Mouse (Mus musculus) lung, embryonic 16.5 days (tissue): ENCODE results near the gene Dpf1. TPM values are rescaled to one million over a fixed set of nuclear protein-coding genes. Genes with fewer than 3 reads are reported as not detected.

Experiments
- ATAC-seq: fragments of 200-750 bp; cut with Nextera tagmentation; 2 replicates; pipeline ENCODE4 v1.8.0; 2017; ENCODE audit warnings: low read depth, mild to moderate bottlenecking, moderate library complexity
- H3K27ac ChIP-seq: fragments of 300-500 bp; sonication (generic); 2 replicates; pipeline ENCODE4 v1.5.1; 2014; ENCODE audit warnings: mild to moderate bottlenecking, control low read depth, low read length
- H3K27me3 ChIP-seq: fragments of 300-500 bp; sonication (generic); 2 replicates; pipeline ENCODE4 v1.6.1; 2014; ENCODE audit warnings: low read depth, low read length, mixed read lengths; ENCODE audit not compliant: control insufficient read depth, insufficient read depth
- H3K36me3 ChIP-seq: fragments of 300-500 bp; sonication (generic); 2 replicates; pipeline ENCODE4 v1.6.1; 2014; ENCODE audit warnings: low read length; ENCODE audit not compliant: control insufficient read depth, insufficient read depth
- H3K4me1 ChIP-seq: fragments of 300-500 bp; sonication (generic); replicated peaks from 2 replicates; pipeline ENCODE4 v1.6.1; 2014; ENCODE audit warnings: low read length, mixed read lengths; ENCODE audit not compliant: control insufficient read depth, insufficient read depth
- H3K4me2 ChIP-seq: fragments of 300-500 bp; sonication (generic); 2 replicates; pipeline ENCODE4 v1.6.1; 2014; ENCODE audit warnings: low read depth, low read length, control low read depth
- H3K4me3 ChIP-seq: fragments of 300-500 bp; sonication (generic); 2 replicates; pipeline ENCODE4 v1.5.1; 2014; ENCODE audit warnings: mild to moderate bottlenecking, low read length, control low read depth
- H3K9ac ChIP-seq: fragments of 300-500 bp; sonication (generic); 2 replicates; pipeline ENCODE4 v1.6.1; 2014; ENCODE audit warnings: low read length, control low read depth
- H3K9me3 ChIP-seq: fragments of 300-500 bp; sonication (generic); 2 replicates; pipeline ENCODE4 v1.6.1; 2016; ENCODE audit warnings: low read length; ENCODE audit not compliant: control insufficient read depth
- WGBS: fragments of 180-500 bp; shearing (Covaris S2); extraction: QIAGEN DNeasy Blood & Tissue Kit; methylation state at CpG from one replicate; pipeline ENCODE4 v1.1.7; 2014; 5-methylcytosine and 5-hydroxymethylcytosine counted together
- polyA plus RNA-seq: library from polyadenylated mRNA; unstranded; fragments of >200 nt; fragmentation: Nextera tagmentation; extraction: Ambion mirVana; gene quantifications from 2 replicates; pipeline ENCODE4 v1.2.1, GENCODE M21; 2015

Gene Dpf1
- 8.1 and 8.7 TPM in 2 replicates for polyA plus RNA-seq

- ATAC-seq = peak; percentile 83
- Histone ChIP-seq H3K4me1 (peaks cover 39% of the 10 kb centered on the region), H3K36me3 (no peaks in the 10 kb centered on the region), H3K9me3 (no peaks in the 10 kb centered on the region), H3K27me3 (peaks cover 20% of the 10 kb centered on the region), H3K4me3 (peak within 1 kb of the TSS; percentile 63), H3K27ac (no peak within 1 kb of the TSS), H3K4me2 (peak within 1 kb of the TSS; percentile 96), H3K9ac (peak within 1 kb of the TSS; percentile 65)
- under 1% methylated on average over 67 of the region's 67 CpGs for WGBS
These were observed at the start of gene Dpf1 for GRCm38 (mm10) chr7:29303738-29304462. Gene Dpf1 (plus strand): TSS chr7:29303951.

DNA sequence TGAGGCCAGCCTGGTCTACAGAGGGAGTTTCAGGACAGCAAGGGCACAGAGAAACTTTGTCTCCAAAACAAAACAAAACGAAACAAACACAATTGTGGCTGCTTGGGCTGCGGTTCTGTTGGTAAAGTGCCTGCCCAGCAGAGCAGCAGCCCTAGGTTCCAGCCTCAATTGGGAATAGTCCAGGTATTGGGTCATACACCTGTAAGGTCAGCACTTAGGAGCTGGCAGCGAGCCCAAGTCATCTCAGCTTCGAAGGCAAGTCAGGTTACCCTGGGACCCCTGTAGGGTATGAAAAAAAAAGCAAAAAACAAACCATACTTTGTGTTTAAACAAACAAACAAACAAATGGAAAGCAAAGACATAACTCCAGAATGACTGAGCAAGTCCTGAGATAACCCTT, 47.9 kb upstream of the Dpf1 start:
- no peak for ATAC-seq
- 71% methylated on average over 4 of the region's 4 CpGs for WGBS

GRCm38 (mm10) chr7:29257368-29257767, 46.4 kb upstream of the Dpf1 start:
- H3K4me3 ChIP-seq = no peak overlapping the region
- H3K4me1 ChIP-seq = peaks cover 10% of the 10 kb centered on the region
- no peaks in the 10 kb centered on the region for H3K27me3 ChIP-seq
- ATAC-seq = peak; percentile 61
- no peaks in the 10 kb centered on the region for H3K36me3 ChIP-seq
- 78% methylated on average over 1 of the region's 1 CpGs for WGBS
- no peak overlapping the region for H3K9ac ChIP-seq
- peak overlapping the region; percentile 37; the same call in 1 of the 2 replicates for H3K27ac ChIP-seq
- no peaks in the 10 kb centered on the region for H3K9me3 ChIP-seq
- H3K4me2 ChIP-seq = no peak overlapping the region

More for the DNA sequence above, 47.9 kb upstream of the Dpf1 start:
- Histone ChIP-seq H3K36me3 (no peaks in the 10 kb centered on the region), H3K27ac (no peak overlapping the region), H3K27me3 (no peaks in the 10 kb centered on the region), H3K4me2 (no peak overlapping the region), H3K9ac (no peak overlapping the region), H3K4me1 (peaks cover 10% of the 10 kb centered on the region), H3K9me3 (no peaks in the 10 kb centered on the region), H3K4me3 (no peak overlapping the region)

GRCm38 (mm10) chr7:29259781-29260730, 43.7 kb upstream of the Dpf1 start:
- no peaks in the 10 kb centered on the region for H3K9me3 ChIP-seq
- H3K27me3 ChIP-seq = no peaks in the 10 kb centered on the region
- H3K4me1 ChIP-seq = peaks cover 10% of the 10 kb centered on the region
- WGBS = 78% methylated on average over 10 of the region's 10 CpGs
- H3K36me3 ChIP-seq = no peaks in the 10 kb centered on the region
- no peak overlapping the region for H3K4me3 ChIP-seq
- H3K4me2 ChIP-seq = no peak overlapping the region
- H3K9ac ChIP-seq = no peak overlapping the region
- no peak overlapping the region for H3K27ac ChIP-seq
- ATAC-seq = 0 out of 2 replicates have a peak, but pooled peaks have one; percentile 21

DNA sequence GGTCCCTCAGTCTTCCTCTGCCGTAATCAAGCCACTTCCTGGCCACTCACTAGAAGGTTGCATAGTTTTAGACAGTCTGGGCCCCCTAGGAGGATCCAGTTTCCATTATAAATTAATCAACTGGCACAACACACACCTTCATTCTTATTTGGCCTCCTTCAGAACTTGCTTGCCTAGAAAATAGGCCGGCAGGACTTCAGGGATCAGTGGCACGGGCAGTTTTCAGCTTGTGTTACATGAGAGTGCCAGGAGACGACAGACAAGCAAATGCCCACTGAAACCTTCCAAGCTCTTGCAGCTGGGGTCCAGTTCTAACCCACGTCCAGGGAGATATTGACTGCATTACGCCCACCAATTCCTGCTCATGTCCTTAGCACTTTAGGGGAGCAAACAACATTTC, 41.6 kb upstream of the Dpf1 start:
- 51% methylated on average over 6 of the region's 6 CpGs for WGBS
- Histone ChIP-seq H3K27ac (no peak overlapping the region), H3K4me1 (peaks cover 13% of the 10 kb centered on the region)

DNA sequence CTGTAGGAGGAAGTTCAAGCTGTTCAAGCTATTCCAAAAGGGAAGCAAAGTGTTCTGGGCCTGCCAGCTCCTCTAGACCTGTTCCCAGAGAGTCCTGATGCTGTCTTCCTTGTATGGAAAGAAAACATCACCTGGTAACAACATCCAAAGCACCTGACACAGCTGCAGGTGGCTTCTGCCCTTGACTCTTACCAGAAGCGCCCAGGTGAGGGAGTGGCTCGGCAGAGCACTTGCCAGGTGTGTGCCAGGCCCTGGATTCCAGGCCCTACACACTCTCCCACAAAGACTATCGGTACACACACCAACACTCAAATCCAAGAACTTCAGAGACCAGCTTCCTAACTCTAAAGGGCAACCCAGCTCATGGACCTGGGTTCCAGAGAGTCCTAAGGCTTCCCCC, 39.9 kb upstream of the Dpf1 start:
- H3K4me1 ChIP-seq = peaks cover 3% of the 10 kb centered on the region; the same call in 1 of the 2 replicates
- H3K36me3 ChIP-seq = no peaks in the 10 kb centered on the region
- no peak overlapping the region for H3K9ac ChIP-seq
- H3K4me2 ChIP-seq = no peak overlapping the region
- 73% methylated on average over 3 of the region's 3 CpGs for WGBS
- H3K9me3 ChIP-seq = no peaks in the 10 kb centered on the region
- ATAC-seq = no peak
- no peak overlapping the region for H3K27ac ChIP-seq
- H3K4me3 ChIP-seq = no peak overlapping the region
- H3K27me3 ChIP-seq = no peaks in the 10 kb centered on the region

More for the DNA sequence above, 41.6 kb upstream of the Dpf1 start:
- no peak overlapping the region for H3K4me3 ChIP-seq
- no peak overlapping the region for H3K9ac ChIP-seq
- H3K27me3 ChIP-seq = no peaks in the 10 kb centered on the region
- H3K4me2 ChIP-seq = no peak overlapping the region
- no peak for ATAC-seq
- no peaks in the 10 kb centered on the region for H3K36me3 ChIP-seq
- no peaks in the 10 kb centered on the region for H3K9me3 ChIP-seq

GRCm38 (mm10) chr7:29265636-29266035, 38.1 kb upstream of the Dpf1 start:
- Histone ChIP-seq H3K4me2 (no peak overlapping the region), H3K4me1 (peaks cover 5% of the 10 kb centered on the region; the same call in 1 of the 2 replicates), H3K9ac (no peak overlapping the region), H3K36me3 (no peaks in the 10 kb centered on the region), H3K9me3 (no peaks in the 10 kb centered on the region), H3K27ac (no peak overlapping the region), H3K27me3 (no peaks in the 10 kb centered on the region), H3K4me3 (no peak overlapping the region)
- no peak for ATAC-seq
- WGBS = 69% methylated on average over 7 of the region's 7 CpGs

DNA sequence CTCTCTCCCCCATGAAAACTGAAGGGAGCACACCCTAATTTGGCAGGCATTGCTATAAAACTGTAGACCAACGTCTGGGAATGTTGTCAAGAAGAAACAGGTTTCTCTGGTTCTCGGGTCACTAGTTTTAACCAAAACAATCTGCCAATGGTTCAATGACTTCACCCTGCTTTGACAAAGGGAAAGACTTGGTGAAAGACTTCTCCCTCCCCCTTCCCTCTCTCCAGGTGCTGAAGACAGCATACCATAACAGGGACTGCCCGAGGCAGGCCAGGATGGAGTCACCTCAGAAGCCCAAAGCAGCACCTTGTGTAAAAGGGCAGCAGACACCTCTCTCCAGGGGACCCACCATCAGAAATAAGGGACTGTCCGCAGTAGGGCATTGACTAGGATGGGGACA, 36.8 kb upstream of the Dpf1 start:
- Histone ChIP-seq H3K36me3 (no peaks in the 10 kb centered on the region), H3K9me3 (no peaks in the 10 kb centered on the region), H3K9ac (no peak overlapping the region), H3K27me3 (no peaks in the 10 kb centered on the region), H3K4me3 (no peak overlapping the region), H3K4me2 (no peak overlapping the region), H3K4me1 (peaks cover 16% of the 10 kb centered on the region), H3K27ac (no peak overlapping the region)
- ATAC-seq = no peak
- 43% methylated on average over 4 of the region's 4 CpGs for WGBS

GRCm38 (mm10) chr7:29270445-29270844, 33.3 kb upstream of the Dpf1 start:
- H3K4me2 ChIP-seq = no peak overlapping the region
- H3K9ac ChIP-seq = no peak overlapping the region
- no peaks in the 10 kb centered on the region for H3K9me3 ChIP-seq
- no peak for ATAC-seq
- H3K36me3 ChIP-seq = no peaks in the 10 kb centered on the region
- no peaks in the 10 kb centered on the region for H3K27me3 ChIP-seq
- WGBS = 79% methylated on average over 4 of the region's 4 CpGs
- H3K27ac ChIP-seq = no peak overlapping the region
- H3K4me3 ChIP-seq = no peak overlapping the region
- peaks cover 19% of the 10 kb centered on the region for H3K4me1 ChIP-seq
